ENCODE assay signal across 20 mouse cellular contexts in the genomic region with DNA sequence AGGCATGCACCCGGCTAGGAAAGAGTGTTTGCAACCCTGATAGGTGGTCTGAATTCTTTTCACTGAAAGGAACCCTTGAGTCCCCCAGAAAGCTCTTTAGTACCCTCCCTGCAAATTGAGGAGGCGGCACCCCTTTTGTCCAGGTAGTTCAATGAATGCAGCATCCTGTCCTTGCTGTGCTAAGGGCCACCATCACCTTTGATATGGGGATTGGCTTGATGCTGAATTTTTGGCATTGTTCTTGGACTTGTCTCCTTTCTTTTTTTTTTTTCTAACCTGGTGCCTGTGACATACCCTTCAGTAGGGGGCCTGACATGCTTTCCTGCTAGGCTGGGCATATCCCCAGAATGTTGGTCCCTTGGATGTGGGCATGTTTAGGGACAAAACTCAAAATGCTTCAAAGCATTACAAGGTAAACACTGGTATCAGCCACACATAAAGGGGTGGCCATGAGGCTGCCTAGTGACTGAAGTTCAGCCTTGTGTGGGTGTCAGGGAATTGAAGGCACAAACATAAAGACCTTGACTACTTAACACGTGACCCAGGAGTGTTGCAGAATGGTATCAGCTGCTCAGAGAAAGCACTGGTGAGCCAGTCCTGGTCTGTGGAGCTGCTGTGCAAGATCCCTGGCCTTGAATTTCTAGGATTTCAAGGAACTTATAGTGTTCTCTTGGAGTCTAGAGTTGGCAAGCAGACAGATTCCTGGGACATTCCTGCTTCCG.
DNase-seq lines count a peak whose midpoint lies in the region; ATAC-seq lines count a peak whose summit lies in the region.
"Had no signal": no experiment of that assay in that cellular context is flagged by ENCODE, and none has a peak within 500 bp of the region (broad histone marks: within the 10 kb centered on the region; RNA-seq: fewer than 3 reads in every experiment).

No protein-coding gene starts in this region.

- H3K4me3 ChIP-seq in intestine, embryonic 15.5 days (replicated peaks), result no peak overlapping the region
- H3K4me3 ChIP-seq: embryonic facial prominence, embryonic 15.5 days; erythroblast, embryonic 14.5 days; forebrain, embryonic 10.5 days; gastrocnemius, adult 2 months; heart, embryonic 12.5 days; hindbrain, embryonic 10.5 days had no signal

- DNase-seq in adrenal gland, adult 2 months, result peak; percentile 66
- no peak for DNase-seq in adrenal gland, postnatal 25 days
- DNase-seq in ES-CJ7 (ENCODE audit: low read depth, low spot score) (peak; percentile 72), ZHBTc4 (ENCODE audit: low read depth, low spot score) (peak; percentile 57)
- DNase-seq in adrenal gland, postnatal 36 days, result peak; percentile 20 to 39
- DNase-seq: cerebellum, adult 8-10 months; cerebellum, postnatal 14 days; embryo, embryonic 11 days; gastrocnemius, adult 2 months; gastrocnemius, postnatal 25 days had no signal

- H3K4me2 ChIP-seq in intestine, embryonic 15.5 days (replicated peaks), result no peak overlapping the region
- H3K4me2 ChIP-seq: embryonic facial prominence, embryonic 15.5 days; heart, embryonic 12.5 days; hindbrain, embryonic 14.5 days had no signal

- H3K27me3 ChIP-seq in intestine, embryonic 15.5 days (replicated peaks), result no peaks in the 10 kb centered on the region
- H3K27me3 ChIP-seq: embryonic facial prominence, embryonic 15.5 days; heart, embryonic 12.5 days had no signal

- H3K27ac ChIP-seq in intestine, embryonic 15.5 days, result no peak overlapping the region
- H3K27ac ChIP-seq: embryonic facial prominence, embryonic 15.5 days; forebrain, embryonic 10.5 days; gastrocnemius, adult 2 months; hindbrain, embryonic 10.5 days; hindbrain, embryonic 14.5 days had no signal

- no peaks in the 10 kb centered on the region for H3K36me3 ChIP-seq in intestine, embryonic 15.5 days
- H3K36me3 ChIP-seq: embryonic facial prominence, embryonic 15.5 days; forebrain, embryonic 10.5 days; heart, embryonic 12.5 days; hindbrain, embryonic 10.5 days had no signal

- 79% methylated on average over 4 of the region's 4 CpGs for WGBS in intestine, embryonic 15.5 days

- no peaks in the 10 kb centered on the region for H3K9me3 ChIP-seq in intestine, embryonic 15.5 days
- H3K9me3 ChIP-seq: embryonic facial prominence, embryonic 15.5 days; hindbrain, embryonic 10.5 days had no signal

- ATAC-seq in cerebellum, adult (ENCODE audit: insufficient number of reproducible peaks, low FRiP score, low TSS enrichment), result no peak
- ATAC-seq in intestine, embryonic 15.5 days, result no peak
- ATAC-seq: forebrain, embryonic 14.5 days; intestine, embryonic 16.5 days had no signal

- H3K9ac ChIP-seq in intestine, embryonic 15.5 days, result no peak overlapping the region
- H3K9ac ChIP-seq: embryonic facial prominence, embryonic 15.5 days; heart, embryonic 12.5 days; hindbrain, embryonic 14.5 days had no signal

- no peaks in the 10 kb centered on the region for H3K4me1 ChIP-seq in intestine, embryonic 15.5 days (replicated peaks)
- H3K4me1 ChIP-seq: embryonic facial prominence, embryonic 15.5 days; forebrain, embryonic 10.5 days; heart, embryonic 12.5 days; hindbrain, embryonic 10.5 days had no signal
